ENCODE assay signal across 26 mouse cellular contexts in the genomic region with DNA sequence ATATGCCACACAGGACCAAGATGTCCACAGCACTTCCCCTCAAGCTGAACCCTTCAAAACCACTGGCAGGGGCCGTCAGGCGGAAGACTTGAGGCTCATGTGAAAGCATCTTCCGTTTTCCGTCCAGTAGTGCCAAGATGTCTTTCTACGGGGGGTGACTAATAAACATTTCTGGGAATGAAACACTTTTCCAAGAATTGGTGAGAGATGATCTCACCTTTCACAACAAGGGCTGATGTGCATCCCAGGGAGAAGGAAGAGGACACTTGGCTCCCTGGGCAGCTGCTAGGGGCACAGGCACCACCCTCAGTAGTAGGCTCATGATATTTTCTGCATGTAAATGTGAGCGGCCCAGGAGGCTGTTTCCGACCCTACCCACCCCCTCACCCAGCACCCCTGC.
A peak's percentile ranks its signal among the peaks of the same experiment; 100 is the strongest.
DNase-seq lines count a peak whose midpoint lies in the region; ATAC-seq and TF ChIP-seq lines count a peak whose summit lies in the region.
"Had no signal": no experiment of that assay in that cellular context is flagged by ENCODE, and none has a peak within 500 bp of the region (broad histone marks: within the 10 kb centered on the region; RNA-seq: fewer than 3 reads in every experiment).

No protein-coding gene starts in this region.

- H3ac ChIP-seq in C2C12 (ENCODE audit: control insufficient read depth, insufficient read length, low read depth) = no peak overlapping the region

- DNase-seq in midbrain, embryonic 10.5 days (ENCODE audit: low spot score) = no peak
- DNase-seq in midbrain, postnatal 0 days (ENCODE audit: low spot score) = no peak
- no peak for DNase-seq in stomach, postnatal 0 days (ENCODE audit: low spot score)
- no peak for DNase-seq in Muller cell, postnatal 12 days (ENCODE audit: inconsistent ontology term)
- DNase-seq: adrenal gland, adult 2 months; adrenal gland, postnatal 14 days; B cell, adult 2 months; cerebellum, adult 11-12 months; cerebellum, adult 8-10 months; cerebellum, postnatal 10 days; cerebellum, postnatal 36 days; embryo, embryonic 11 days; gastrocnemius, postnatal 25 days; heart, adult 2 months; heart, postnatal 14 days; heart, postnatal 4 days had no signal

- no peak for TF ChIP-seq CTCF in midbrain, postnatal 0 days (IDR thresholded peaks at IDR 0.05)
- no peak for TF ChIP-seq CTCF in C2C12 (IDR thresholded peaks at IDR 0.05; ENCODE audit: control insufficient read depth, insufficient read depth, insufficient read length)
- TF ChIP-seq CTCF in stomach, postnatal 0 days (IDR thresholded peaks at IDR 0.05; ENCODE audit: low read depth) = no peak

- no peaks in the 10 kb centered on the region for H3K79me2 ChIP-seq in C2C12 (ENCODE audit: control insufficient read depth, insufficient read depth)

- H3K4me2 ChIP-seq in midbrain, postnatal 0 days (ENCODE audit: low read depth, low read length, poor library complexity, severe bottlenecking) = no peak overlapping the region
- no peak overlapping the region for H3K4me2 ChIP-seq in stomach, postnatal 0 days (replicated peaks; ENCODE audit: low read depth)
- H3K4me2 ChIP-seq: heart, embryonic 13.5 days; hindbrain, embryonic 15.5 days had no signal

- no peak for TF ChIP-seq EP300 in stomach, postnatal 0 days (optimal IDR thresholded peaks at IDR 0.05)

- no peaks in the 10 kb centered on the region for H3K79me3 ChIP-seq in C2C12 (ENCODE audit: low read depth)

- ATAC-seq in midbrain, postnatal 0 days (ENCODE audit: low FRiP score) = no peak
- no peak for ATAC-seq in stomach, postnatal 0 days (ENCODE audit: low FRiP score, low TSS enrichment)
- no peak for ATAC-seq in granulocyte monocyte progenitor cell, adult 5-6 weeks (replicated peaks; ENCODE audit: poor library complexity, severe bottlenecking)
- ATAC-seq: CD4-positive, CD25-positive, alpha-beta regulatory T cell, adult 4 months; forebrain, embryonic 14.5 days; intestine, postnatal 0 days; Patski had no signal

- H3K9ac ChIP-seq in midbrain, postnatal 0 days (replicated peaks; ENCODE audit: low read length, poor library complexity, severe bottlenecking) = no peak overlapping the region
- no peak overlapping the region for H3K9ac ChIP-seq in stomach, postnatal 0 days (ENCODE audit: low read length)
- H3K9ac ChIP-seq: heart, embryonic 13.5 days; hindbrain, embryonic 15.5 days had no signal

- H3K4me1 ChIP-seq in midbrain, embryonic 10.5 days = peaks cover 66% of the 10 kb centered on the region
- no peaks in the 10 kb centered on the region for H3K4me1 ChIP-seq in midbrain, postnatal 0 days (ENCODE audit: insufficient read depth, low read length)
- H3K4me1 ChIP-seq in stomach, postnatal 0 days (replicated peaks; ENCODE audit: control insufficient read depth, insufficient read depth) = no peaks in the 10 kb centered on the region

- H3K27me3 ChIP-seq in midbrain, embryonic 10.5 days (ENCODE audit: low read depth, poor library complexity, severe bottlenecking) = peaks cover 79% of the 10 kb centered on the region
- H3K27me3 ChIP-seq in midbrain, postnatal 0 days (ENCODE audit: insufficient read depth, low read length) = no peaks in the 10 kb centered on the region; the same call in 1 of the 2 replicates
- no peaks in the 10 kb centered on the region for H3K27me3 ChIP-seq in C2C12 (ENCODE audit: control insufficient read depth, insufficient read depth, insufficient read length)
- H3K27me3 ChIP-seq in stomach, postnatal 0 days (ENCODE audit: control insufficient read depth, insufficient read depth, low read length) = no peaks in the 10 kb centered on the region
- H3K27me3 ChIP-seq: Patski had no signal

- WGBS in midbrain, embryonic 10.5 days = 90% methylated on average over 7 of the region's 7 CpGs
- WGBS in midbrain, postnatal 0 days = 91% methylated on average over 7 of the region's 7 CpGs
- WGBS in stomach, postnatal 0 days = 71% methylated on average over 7 of the region's 7 CpGs

- peaks cover 79% of the 10 kb centered on the region for H3K36me3 ChIP-seq in midbrain, embryonic 10.5 days
- H3K36me3 ChIP-seq in midbrain, postnatal 0 days (ENCODE audit: insufficient read depth, low read length) = no peaks in the 10 kb centered on the region
- H3K36me3 ChIP-seq in C2C12 (ENCODE audit: control insufficient read depth, insufficient read depth) = peaks cover 14% of the 10 kb centered on the region
- no peaks in the 10 kb centered on the region for H3K36me3 ChIP-seq in stomach, postnatal 0 days (ENCODE audit: control insufficient read depth, insufficient read depth, low read length)
- H3K36me3 ChIP-seq: heart, embryonic 10.5 days; hindbrain, embryonic 15.5 days had no signal

- H3K27ac ChIP-seq in midbrain, embryonic 10.5 days (replicated peaks) = peak overlapping the region; percentile 50; the same call in 1 of the 2 replicates
- H3K27ac ChIP-seq in midbrain, postnatal 0 days (ENCODE audit: low read depth, low read length) = no peak overlapping the region
- 0 out of 2 replicates have a peak overlapping the region, but pooled peaks have one; percentile 8 for H3K27ac ChIP-seq in stomach, postnatal 0 days (replicated peaks)
- H3K27ac ChIP-seq: forebrain, embryonic 10.5 days; heart, adult 2 months; heart, embryonic 10.5 days; heart, embryonic 13.5 days; hindbrain, embryonic 15.5 days had no signal

- no peak overlapping the region for H3K4me3 ChIP-seq in midbrain, embryonic 10.5 days
- no peak overlapping the region for H3K4me3 ChIP-seq in midbrain, postnatal 0 days (ENCODE audit: low read depth, low read length)
- H3K4me3 ChIP-seq in C2C12 (ENCODE audit: insufficient read depth, poor library complexity, severe bottlenecking) = no peak overlapping the region
- no peak overlapping the region for H3K4me3 ChIP-seq in stomach, postnatal 0 days (ENCODE audit: low read depth, low read length)
- H3K4me3 ChIP-seq: forebrain, embryonic 10.5 days; heart, adult 2 months; heart, embryonic 10.5 days; heart, embryonic 13.5 days; hindbrain, embryonic 15.5 days had no signal

- no peaks in the 10 kb centered on the region for H3K9me3 ChIP-seq in midbrain, embryonic 10.5 days (replicated peaks)
- H3K9me3 ChIP-seq in midbrain, postnatal 0 days (ENCODE audit: low read length) = no peaks in the 10 kb centered on the region
- no peaks in the 10 kb centered on the region for H3K9me3 ChIP-seq in stomach, postnatal 0 days (ENCODE audit: control insufficient read depth, low read length)
- H3K9me3 ChIP-seq: forebrain, embryonic 10.5 days; heart, embryonic 10.5 days; heart, embryonic 13.5 days; hindbrain, embryonic 15.5 days had no signal

TF ChIP-seq in C2C12, 6 proteins besides CTCF, POLR2A, EP300 and RAD21:
- peak; percentile 12 for TF ChIP-seq MAX (IDR thresholded peaks at IDR 0.05)
- TF ChIP-seq MYOD1 (IDR thresholded peaks at IDR 0.05; ENCODE audit: control insufficient read depth, insufficient read length, low read depth) = no peak
TF ChIP-seq in C2C12: peak in this region for 1.
